Mouse (Mus musculus): ENCODE data around the gene Col6a6.

GRCm38 (mm10) chr9:105765891-105766290, 62.1 kb downstream of the Col6a6 start:
- TF ChIP-seq POLR2A (IDR thresholded peaks at IDR 0.05; ENCODE audit: borderline replicate concordance, extremely low read depth, insufficient read depth, insufficient read length, poor library complexity, severe bottlenecking): no peak
- TF ChIP-seq CTCF (IDR thresholded peaks at IDR 0.05; ENCODE audit: borderline replicate concordance, extremely low read depth, insufficient read depth, insufficient read length): no peak

All from brain, embryonic 14.5 days (tissue).